In the genomic region with DNA sequence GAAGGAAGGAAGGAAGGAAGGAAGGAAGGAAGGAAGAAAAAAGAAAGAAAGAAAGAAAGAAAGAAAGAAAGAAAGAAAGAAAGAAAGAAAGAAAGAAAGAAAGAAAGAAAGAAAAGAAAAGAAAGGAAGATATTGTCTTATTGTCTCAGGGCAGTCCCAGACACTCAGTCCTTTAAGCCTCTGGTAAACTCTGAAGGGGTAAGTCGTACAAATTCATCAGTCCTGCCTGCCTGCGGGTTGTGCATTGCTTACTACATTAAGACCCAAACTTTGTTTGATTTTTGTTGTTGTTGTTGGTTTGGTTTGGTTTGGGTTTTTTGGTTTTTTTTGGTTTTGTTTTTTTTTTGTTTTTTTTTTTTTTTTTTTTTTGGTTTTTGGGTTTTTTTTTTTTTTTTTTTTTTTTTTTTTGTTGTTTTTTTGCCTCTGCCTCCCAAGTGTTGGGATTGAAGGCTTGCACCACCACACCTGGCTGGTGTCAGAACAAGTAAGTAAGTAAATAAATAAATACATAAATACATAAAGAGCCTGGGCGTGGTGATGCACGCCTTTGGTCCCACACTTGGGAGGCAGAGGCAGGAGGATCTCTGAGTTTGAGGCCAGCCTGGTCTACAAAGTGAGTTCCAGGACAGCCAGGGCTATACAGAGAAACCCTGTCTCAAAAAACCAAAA, we compare ENCODE assay signal across 7 mouse cellular contexts.
DNase-seq lines count a peak whose midpoint lies in the region; ATAC-seq and TF ChIP-seq lines count a peak whose summit lies in the region.
"Not testable (repeated sequence)": the region's sequence is repeated elsewhere in the genome, so short reads cannot be mapped to it uniquely, and the experiment has no call there.

No protein-coding gene starts in this region.

- not testable (repeated sequence) for H3K27me3 ChIP-seq in MEL (ENCODE audit: control insufficient read depth in 1 of 2, insufficient read depth in 2 of 2, low read length in 2 of 2); embryonic facial prominence, embryonic 14.5 days (replicated peaks; ENCODE audit: control insufficient read depth, insufficient read depth, low read length); liver, adult 2 months (ENCODE audit: control insufficient read depth, insufficient read depth, low read length); midbrain, postnatal 0 days (ENCODE audit: insufficient read depth, low read length); stomach, postnatal 0 days (ENCODE audit: control insufficient read depth, insufficient read depth, low read length)

- H3K9ac ChIP-seq in MEL (ENCODE audit: control insufficient read depth, low read depth, low read length, poor library complexity, severe bottlenecking); embryonic facial prominence, embryonic 14.5 days (ENCODE audit: low read depth, low read length); liver, adult 2 months (ENCODE audit: low read depth, low read length); midbrain, postnatal 0 days (replicated peaks; ENCODE audit: low read length, poor library complexity, severe bottlenecking); stomach, postnatal 0 days (ENCODE audit: low read length): not testable (repeated sequence)

- not testable (repeated sequence) for H3K9me3 ChIP-seq in MEL (replicated peaks; ENCODE audit: insufficient read depth, low read length); embryonic facial prominence, embryonic 14.5 days (ENCODE audit: control insufficient read depth, low read length); midbrain, postnatal 0 days (ENCODE audit: low read length); stomach, postnatal 0 days (ENCODE audit: control insufficient read depth, low read length)

- TF ChIP-seq EP300 in MEL (IDR thresholded peaks at IDR 0.05; ENCODE audit: low read depth in 1 of 2, low read length in 2 of 2); stomach, postnatal 0 days (optimal IDR thresholded peaks at IDR 0.05): not testable (repeated sequence)

- H3K4me1 ChIP-seq in MEL (ENCODE audit: control insufficient read depth in 1 of 2, insufficient read depth in 2 of 2, low read length in 2 of 2); embryonic facial prominence, embryonic 14.5 days (ENCODE audit: control insufficient read depth, insufficient read depth, low read length); liver, adult 2 months (ENCODE audit: control insufficient read depth, insufficient read depth, low read length); midbrain, postnatal 0 days (ENCODE audit: insufficient read depth, low read length); stomach, postnatal 0 days (replicated peaks; ENCODE audit: control insufficient read depth, insufficient read depth): not testable (repeated sequence)

- H3K4me3 ChIP-seq in MEL (ENCODE audit: control insufficient read depth in 1 of 2, insufficient read depth in 1 of 2, low read depth in 2 of 2, low read length in 2 of 2); embryonic facial prominence, embryonic 14.5 days (ENCODE audit: low read depth, low read length); liver, adult 2 months (ENCODE audit: insufficient read depth, low read depth, low read length); midbrain, postnatal 0 days (ENCODE audit: low read depth, low read length); stomach, postnatal 0 days (ENCODE audit: low read depth, low read length): not testable (repeated sequence)

- H3K27ac ChIP-seq in MEL (ENCODE audit: control insufficient read depth, low read depth, low read length); embryonic facial prominence, embryonic 14.5 days (replicated peaks; ENCODE audit: low read depth, low read length); liver, adult 2 months (replicated peaks; ENCODE audit: insufficient read depth, low read depth, low read length); midbrain, postnatal 0 days (ENCODE audit: low read depth, low read length); stomach, postnatal 0 days (replicated peaks): not testable (repeated sequence)

- peak; percentile 89 for DNase-seq in MEL (ENCODE audit: low read depth, low spot score)
- DNase-seq in c-Kit-positive CD71-negative TER-119-negative erythroid progenitor cells, embryonic 14.5 days (ENCODE audit: low read depth): peak; percentile 55
- DNase-seq in embryonic facial prominence, embryonic 14.5 days (ENCODE audit: low spot score): peak; percentile 77
- DNase-seq in hindlimb bud, embryonic 11.5 days (ENCODE audit: extremely low spot score, low read depth, low spot score): peak; percentile 62
- DNase-seq in liver, adult 2 months (ENCODE audit: extremely low read depth, low read depth, low spot score): peak; percentile 3
- peak; percentile 68 for DNase-seq in midbrain, postnatal 0 days (ENCODE audit: low spot score)
- peak; percentile 20 for DNase-seq in stomach, postnatal 0 days (ENCODE audit: low spot score)

- not testable (repeated sequence) for TF ChIP-seq POLR2A in MEL (IDR thresholded peaks at IDR 0.05; ENCODE audit: control insufficient read depth in 1 of 2, insufficient read depth in 1 of 2, low read depth in 1 of 2, low read length in 2 of 2, poor library complexity in 1 of 2); liver, adult 2 months (IDR thresholded peaks at IDR 0.05; ENCODE audit: extremely low read depth, insufficient read depth, low read length)

- not testable (repeated sequence) for H3K36me3 ChIP-seq in MEL (ENCODE audit: control insufficient read depth in 1 of 2, insufficient read depth in 2 of 2, low read length in 2 of 2); embryonic facial prominence, embryonic 14.5 days (ENCODE audit: control insufficient read depth, insufficient read depth, low read length); liver, adult 2 months (ENCODE audit: control insufficient read depth, insufficient read depth, low read length); midbrain, postnatal 0 days (ENCODE audit: insufficient read depth, low read length); stomach, postnatal 0 days (ENCODE audit: control insufficient read depth, insufficient read depth, low read length)

- TF ChIP-seq CTCF in MEL (IDR thresholded peaks at IDR 0.05 in 2 of 3, conservative IDR thresholded peaks at IDR 0.05 in 1 of 3; ENCODE audit: control insufficient read depth in 1 of 3, insufficient read depth in 1 of 3, low read depth in 2 of 3, low read length in 3 of 3, poor library complexity in 1 of 3, severe bottlenecking in 1 of 3); liver, adult 2 months (IDR thresholded peaks at IDR 0.05; ENCODE audit: low read depth, low read length); midbrain, postnatal 0 days (IDR thresholded peaks at IDR 0.05); stomach, postnatal 0 days (IDR thresholded peaks at IDR 0.05; ENCODE audit: low read depth): not testable (repeated sequence)

- H3K4me2 ChIP-seq in embryonic facial prominence, embryonic 14.5 days (ENCODE audit: low read depth, low read length); midbrain, postnatal 0 days (ENCODE audit: low read depth, low read length, poor library complexity, severe bottlenecking); stomach, postnatal 0 days (replicated peaks; ENCODE audit: low read depth): not testable (repeated sequence)

- H3K79me2 ChIP-seq in MEL (ENCODE audit: control insufficient read depth, insufficient read depth, low read length, poor library complexity); liver, adult 2 months (ENCODE audit: control insufficient read depth, insufficient read depth, low read length): not testable (repeated sequence)

- not testable (repeated sequence) for ATAC-seq in embryonic facial prominence, embryonic 14.5 days (ENCODE audit: low read depth); midbrain, postnatal 0 days (ENCODE audit: low FRiP score); stomach, postnatal 0 days (ENCODE audit: low FRiP score, low TSS enrichment)

- WGBS in embryonic facial prominence, embryonic 14.5 days: 93% methylated on average over 4 of the region's 4 CpGs
- 88% methylated on average over 4 of the region's 4 CpGs for WGBS in liver, adult 2 months
- 91% methylated on average over 4 of the region's 4 CpGs for WGBS in midbrain, postnatal 0 days
- WGBS in stomach, postnatal 0 days: 90% methylated on average over 4 of the region's 4 CpGs

- not testable (repeated sequence) for TF ChIP-seq RAD21 in MEL (IDR thresholded peaks at IDR 0.05; ENCODE audit: low read depth, low read length)

Comparison
In these comparisons a context has a peak if more than half of its experiments do, and no peak if none do; other contexts are left out.
1. DNase-seq: peak in every context shown above with its lines; median percentile 89 in MEL; 77 in embryonic facial prominence, embryonic 14.5 days; 68 in midbrain, postnatal 0 days; 62 in hindlimb bud, embryonic 11.5 days; 55 in c-Kit-positive CD71-negative TER-119-negative erythroid progenitor cells, embryonic 14.5 days; 20 in stomach, postnatal 0 days; 3 in liver, adult 2 months.